In the genomic region with DNA sequence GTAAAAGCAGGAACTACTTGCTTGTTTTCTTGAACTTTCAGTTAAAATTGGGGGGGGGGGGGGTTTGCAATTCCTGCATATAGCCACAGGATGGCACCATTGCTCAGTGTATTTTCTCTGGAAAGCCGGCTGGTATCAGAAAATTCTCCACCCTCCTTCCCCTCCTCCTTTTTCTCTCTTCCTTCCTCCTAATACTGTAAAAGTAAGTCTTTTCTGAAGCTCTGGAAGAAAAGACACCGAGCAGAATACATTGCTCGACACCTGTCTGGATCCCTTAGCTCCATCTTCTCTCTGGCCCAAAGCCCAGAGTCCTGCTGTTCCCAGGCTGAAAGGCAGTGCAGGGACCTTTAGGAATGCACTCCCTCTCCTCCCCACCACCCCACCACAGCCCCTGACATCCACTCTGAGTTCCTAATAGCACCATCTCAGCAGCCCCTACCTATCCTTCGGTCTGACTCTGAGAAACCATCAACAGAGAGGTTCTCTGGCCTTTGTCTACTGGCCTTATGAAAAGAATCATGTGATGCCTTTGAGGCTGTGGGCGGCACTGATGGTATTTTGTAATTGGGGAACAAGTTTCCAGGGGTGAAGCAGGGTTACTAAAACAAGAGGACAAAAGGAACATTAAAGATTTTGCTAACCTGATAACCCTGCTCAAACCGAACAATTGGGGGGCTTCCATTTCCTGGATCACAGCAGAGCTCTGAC, we compare ENCODE assay signal across 8 mouse cellular contexts.
DNase-seq lines count a peak whose midpoint lies in the region; ATAC-seq and TF ChIP-seq lines count a peak whose summit lies in the region.

No protein-coding gene starts in this region.

- H3K9ac ChIP-seq in kidney, postnatal 0 days (ENCODE audit: low read depth, low read length), result 0 out of 2 replicates have a peak overlapping the region, but pooled peaks have one; percentile 1
- H3K9ac ChIP-seq in midbrain, embryonic 15.5 days, result no peak overlapping the region; the same call in 1 of the 2 replicates

- 22% methylated on average over 6 of the region's 6 CpGs for WGBS in kidney, postnatal 0 days
- WGBS in midbrain, embryonic 15.5 days, result 16% methylated on average over 6 of the region's 6 CpGs

- no peak overlapping the region for H3K4me2 ChIP-seq in kidney, postnatal 0 days (ENCODE audit: low read length)
- H3K4me2 ChIP-seq in midbrain, embryonic 15.5 days, result peak overlapping the region; percentile 39

- H3K36me3 ChIP-seq in kidney, postnatal 0 days (ENCODE audit: insufficient read depth, low read length), result no peaks in the 10 kb centered on the region
- H3K36me3 ChIP-seq in midbrain, embryonic 15.5 days (replicated peaks), result no peaks in the 10 kb centered on the region

- TF ChIP-seq CTCF in kidney, postnatal 0 days (IDR thresholded peaks at IDR 0.05; ENCODE audit: low read depth), result peak; percentile 82

- peak; percentile 11 for DNase-seq in layer of hippocampus, adult 9-11 months
- DNase-seq in layer of hippocampus, postnatal 36 days, result no peak
- peak; percentile 30 for DNase-seq in c-Kit-positive CD71-positive TER-119-positive erythroid progenitor cells, embryonic 14.5 days (ENCODE audit: low spot score)
- DNase-seq in heart, adult 8-10 months (ENCODE audit: low spot score), result peak; percentile 41
- DNase-seq in kidney, postnatal 0 days (ENCODE audit: low spot score), result peak; percentile 88
- no peak for DNase-seq in ovary, postnatal 36 days (ENCODE audit: low spot score)
- no peak for DNase-seq in left cerebral cortex, postnatal 10 days (ENCODE audit: extremely low spot score in 1 of 2, low spot score in 2 of 2)

- no peaks in the 10 kb centered on the region for H3K9me3 ChIP-seq in kidney, postnatal 0 days (replicated peaks; ENCODE audit: low read length)
- H3K9me3 ChIP-seq in midbrain, embryonic 15.5 days, result no peaks in the 10 kb centered on the region

- H3K4me3 ChIP-seq in kidney, postnatal 0 days (replicated peaks; ENCODE audit: low read depth, low read length), result no peak overlapping the region
- no peak overlapping the region for H3K4me3 ChIP-seq in midbrain, embryonic 15.5 days

- peaks cover 20% of the 10 kb centered on the region; the same call in 1 of the 2 replicates for H3K4me1 ChIP-seq in kidney, postnatal 0 days (replicated peaks; ENCODE audit: insufficient read depth, low read length)
- peaks cover 8% of the 10 kb centered on the region for H3K4me1 ChIP-seq in midbrain, embryonic 15.5 days

- ATAC-seq in kidney, postnatal 0 days (replicated peaks; ENCODE audit: low FRiP score, low read depth), result no peak
- peak; percentile 72 for ATAC-seq in midbrain, embryonic 15.5 days (replicated peaks)

- H3K27ac ChIP-seq in kidney, postnatal 0 days, result peak overlapping the region; percentile 11
- H3K27ac ChIP-seq in midbrain, embryonic 15.5 days, result 0 out of 2 replicates have a peak overlapping the region, but pooled peaks have one; percentile 25

- H3K27me3 ChIP-seq in kidney, postnatal 0 days (ENCODE audit: insufficient read depth, low read length), result no peaks in the 10 kb centered on the region
- H3K27me3 ChIP-seq in midbrain, embryonic 15.5 days (replicated peaks), result no peaks in the 10 kb centered on the region

- intact Hi-C loops in left cerebral cortex, postnatal 10 days (cut with DNase I), result loop anchor here (5.0 to 10.0 kb wide), 4 partner anchors 231 to 933 kb away; partner anchors contain the start of gene B3gnt2

Comparison
In these comparisons a context has a peak if more than half of its experiments do, and no peak if none do; other contexts are left out.
1. DNase-seq: peak in layer of hippocampus, adult 9-11 months (single experiment), c-Kit-positive CD71-positive TER-119-positive erythroid progenitor cells, embryonic 14.5 days (single experiment), heart, adult 8-10 months (single experiment) and kidney, postnatal 0 days (single experiment); none in layer of hippocampus, postnatal 36 days (0 of 2), ovary, postnatal 36 days (single experiment) and left cerebral cortex, postnatal 10 days (0 of 2).